Comparison of ENCODE assay signal across 8 mouse cellular contexts in the genomic region with DNA sequence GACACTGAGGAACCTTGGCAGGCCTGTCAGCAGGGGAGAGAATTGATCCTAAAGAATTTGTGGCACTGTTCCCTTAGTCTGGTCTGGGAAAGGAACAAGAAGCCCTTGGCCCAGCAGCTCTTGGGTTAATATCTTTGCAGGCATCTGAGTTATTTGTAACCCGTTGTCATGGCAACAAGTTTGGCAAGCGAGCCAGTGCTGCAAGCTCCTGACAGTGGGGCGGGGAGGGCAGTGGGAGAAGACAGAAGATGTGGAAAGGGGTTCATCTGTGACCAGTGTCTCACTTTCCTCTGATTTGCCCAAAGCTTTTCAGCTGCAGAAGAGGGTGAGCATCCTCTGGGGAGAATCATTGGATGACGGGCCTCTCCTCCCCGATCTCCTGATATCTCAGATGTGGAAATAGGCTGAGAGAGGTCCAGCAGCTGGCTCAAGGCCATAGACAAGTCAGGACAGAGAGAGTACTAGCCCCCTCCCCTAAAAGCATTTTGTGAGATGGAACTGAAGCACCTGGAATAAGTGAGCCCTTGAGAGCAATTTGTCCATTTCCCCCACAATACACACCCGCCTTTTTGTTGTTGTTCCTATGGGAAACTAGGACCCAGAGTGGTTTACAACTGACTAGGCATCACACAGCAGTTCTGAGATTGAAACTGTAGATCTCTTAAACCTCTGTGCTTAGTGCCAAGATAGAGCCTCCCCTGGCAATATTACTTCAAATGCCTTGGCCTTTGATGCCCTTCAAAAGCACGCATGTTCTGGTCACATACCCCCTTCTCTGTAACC. TPM values are rescaled to one million over a fixed set of nuclear protein-coding genes. Genes with fewer than 3 reads are reported as not detected.
DNase-seq lines count a peak whose midpoint lies in the region; ATAC-seq and TF ChIP-seq lines count a peak whose summit lies in the region.
"Not testable (repeated sequence)": the region's sequence is repeated elsewhere in the genome, so short reads cannot be mapped to it uniquely, and the experiment has no call there.

No protein-coding gene starts in this region.

- TF ChIP-seq CTCF in forebrain, postnatal 0 days (IDR thresholded peaks at IDR 0.05; ENCODE audit: low read depth); layer of hippocampus, adult 2 months (conservative IDR thresholded peaks at IDR 0.05); midbrain, postnatal 0 days (IDR thresholded peaks at IDR 0.05): not testable (repeated sequence)

- H3K27me3 ChIP-seq in forebrain, postnatal 0 days (ENCODE audit: insufficient read depth, low read length); midbrain, postnatal 0 days (ENCODE audit: insufficient read depth, low read length): not testable (repeated sequence)
- H3K27me3 ChIP-seq in hindbrain, embryonic 11.5 days (ENCODE audit: control insufficient read depth, insufficient read depth, low read length) = peaks cover 20% of the 10 kb centered on the region
- peaks cover 16% of the 10 kb centered on the region for H3K27me3 ChIP-seq in limb, embryonic 11.5 days (ENCODE audit: control insufficient read depth, insufficient read depth, low read length)

- H3K9ac ChIP-seq in forebrain, postnatal 0 days; hindbrain, embryonic 11.5 days (ENCODE audit: low read depth, low read length); limb, embryonic 11.5 days (ENCODE audit: low read length); midbrain, postnatal 0 days (replicated peaks; ENCODE audit: low read length, poor library complexity, severe bottlenecking): not testable (repeated sequence)

- peak overlapping the region; percentile 18; the same call in 1 of the 2 replicates for H3K4me2 ChIP-seq in forebrain, postnatal 0 days (ENCODE audit: low read depth)
- not testable (repeated sequence) for H3K4me2 ChIP-seq in hindbrain, embryonic 11.5 days (replicated peaks; ENCODE audit: low read depth, low read length); limb, embryonic 11.5 days (ENCODE audit: low read depth, severe bottlenecking); midbrain, postnatal 0 days (ENCODE audit: low read depth, low read length, poor library complexity, severe bottlenecking)

- not testable (repeated sequence) for H3K4me1 ChIP-seq in forebrain, postnatal 0 days (ENCODE audit: insufficient read depth); hindbrain, embryonic 11.5 days (replicated peaks; ENCODE audit: control insufficient read depth, insufficient read depth, low read length); limb, embryonic 11.5 days (ENCODE audit: control insufficient read depth, insufficient read depth, low read length); midbrain, postnatal 0 days (ENCODE audit: insufficient read depth, low read length)

- DNase-seq in adrenal gland, adult 18-20 months (ENCODE audit: low spot score in 2 of 2) = peak; percentile 7 to 19
- peak; percentile 18 to 38 for DNase-seq in cerebellum, postnatal 36 days
- peak; percentile 87 for DNase-seq in forebrain, postnatal 0 days
- DNase-seq in hindbrain, embryonic 11.5 days (ENCODE audit: low spot score) = peak; percentile 49
- DNase-seq in layer of hippocampus, adult 2 months (ENCODE audit: low spot score in 2 of 2) = peak; percentile 71 to 83
- peak; percentile 22 for DNase-seq in limb, embryonic 11.5 days (ENCODE audit: low spot score)
- peak; percentile 86 for DNase-seq in midbrain, postnatal 0 days (ENCODE audit: low spot score)
- DNase-seq in right cerebral cortex, postnatal 36 days (ENCODE audit: low spot score in 2 of 2) = peak; percentile 64 to 73

- peak; percentile 97 for ATAC-seq in forebrain, postnatal 0 days
- ATAC-seq in hindbrain, embryonic 11.5 days (ENCODE audit: low FRiP score); limb, embryonic 11.5 days (ENCODE audit: insufficient number of reproducible peaks, low FRiP score, low TSS enrichment, low read depth): not testable (repeated sequence)
- peak; percentile 92 for ATAC-seq in midbrain, postnatal 0 days (ENCODE audit: low FRiP score)

- not testable (repeated sequence) for H3K36me3 ChIP-seq in forebrain, postnatal 0 days (ENCODE audit: insufficient read depth); hindbrain, embryonic 11.5 days (ENCODE audit: control insufficient read depth, insufficient read depth, low read length); limb, embryonic 11.5 days (ENCODE audit: control insufficient read depth, insufficient read depth, low read length); midbrain, postnatal 0 days (ENCODE audit: insufficient read depth, low read length)

- H3K9me3 ChIP-seq in forebrain, postnatal 0 days (ENCODE audit: low read length); hindbrain, embryonic 11.5 days (ENCODE audit: control insufficient read depth, low read length); limb, embryonic 11.5 days (ENCODE audit: control insufficient read depth, low read length); midbrain, postnatal 0 days (ENCODE audit: low read length): not testable (repeated sequence)

- not testable (repeated sequence) for H3K4me3 ChIP-seq in forebrain, postnatal 0 days (ENCODE audit: low read depth, low read length); hindbrain, embryonic 11.5 days (ENCODE audit: low read depth, low read length); layer of hippocampus, adult 2 months; limb, embryonic 11.5 days (ENCODE audit: low read depth, low read length); midbrain, postnatal 0 days (ENCODE audit: low read depth, low read length)

- H3K27ac ChIP-seq in forebrain, postnatal 0 days (ENCODE audit: low read depth, low read length) = 0 out of 2 replicates have a peak overlapping the region, but pooled peaks have one; percentile 29
- not testable (repeated sequence) for H3K27ac ChIP-seq in hindbrain, embryonic 11.5 days (ENCODE audit: low read depth, low read length); limb, embryonic 11.5 days (replicated peaks; ENCODE audit: low read depth, low read length)
- peak overlapping the region; percentile 82 for H3K27ac ChIP-seq in layer of hippocampus, adult 2 months
- peak overlapping the region; percentile 43 for H3K27ac ChIP-seq in midbrain, postnatal 0 days (ENCODE audit: low read depth, low read length)

- 31% methylated on average over 6 of the region's 7 CpGs for WGBS in forebrain, postnatal 0 days
- 46% methylated on average over 6 of the region's 7 CpGs for WGBS in hindbrain, embryonic 11.5 days
- 49% methylated on average over 7 of the region's 7 CpGs for WGBS in limb, embryonic 11.5 days
- 23% methylated on average over 6 of the region's 7 CpGs for WGBS in midbrain, postnatal 0 days

RNA-seq across cellular contexts. Expression of a gene that starts 54.0 kb away (rescaled TPM):
- 10 to 100 TPM; 28.8 to 37.8 TPM for total RNA-seq in adrenal gland, adult 18-20 months (2021)
- total RNA-seq in forebrain, postnatal 0 days (2014; rRNA removed) = 15.9 and 23.2 TPM in 2 replicates
- polyA plus RNA-seq in forebrain, postnatal 0 days (2015; fragmentation: Nextera tagmentation; extraction: Ambion mirVana) = 6.8 and 7.5 TPM in 2 replicates
- 1.9 and 2.0 TPM in 2 replicates for polyA plus RNA-seq in hindbrain, embryonic 11.5 days (2014; fragmentation: Nextera tagmentation; extraction: Ambion mirVana)
- 100 to 1,000 TPM; 177 to 179 TPM for total RNA-seq in layer of hippocampus, adult 2 months (2021)
- 1.1 and 1.5 TPM in 2 replicates for polyA plus RNA-seq in limb, embryonic 11.5 days (2014; fragmentation: Nextera tagmentation; extraction: Ambion mirVana)
- 23.2 and 28.6 TPM in 2 replicates for total RNA-seq in midbrain, postnatal 0 days (2014; rRNA removed)
- polyA plus RNA-seq in midbrain, postnatal 0 days (2015; fragmentation: Nextera tagmentation; extraction: Ambion mirVana) = 7.3 and 7.7 TPM in 2 replicates

Comparison
In these comparisons a context has a peak if more than half of its experiments do, and no peak if none do; other contexts are left out.
1. DNase-seq: peak in every context shown above with its lines; median percentile 87 in forebrain, postnatal 0 days; 86 in midbrain, postnatal 0 days; 77 in layer of hippocampus, adult 2 months; 68 in right cerebral cortex, postnatal 36 days; 49 in hindbrain, embryonic 11.5 days; 28 in cerebellum, postnatal 36 days; 22 in limb, embryonic 11.5 days; 13 in adrenal gland, adult 18-20 months.